Mouse (Mus musculus): ENCODE results near the gene Cdh22.

Cdh22 gene

GRCm38 (mm10) chr2:165153006-165153405, 81.6 kb downstream of the Cdh22 start:
- no peak for DNase-seq (ENCODE audit: low read depth)

DNA sequence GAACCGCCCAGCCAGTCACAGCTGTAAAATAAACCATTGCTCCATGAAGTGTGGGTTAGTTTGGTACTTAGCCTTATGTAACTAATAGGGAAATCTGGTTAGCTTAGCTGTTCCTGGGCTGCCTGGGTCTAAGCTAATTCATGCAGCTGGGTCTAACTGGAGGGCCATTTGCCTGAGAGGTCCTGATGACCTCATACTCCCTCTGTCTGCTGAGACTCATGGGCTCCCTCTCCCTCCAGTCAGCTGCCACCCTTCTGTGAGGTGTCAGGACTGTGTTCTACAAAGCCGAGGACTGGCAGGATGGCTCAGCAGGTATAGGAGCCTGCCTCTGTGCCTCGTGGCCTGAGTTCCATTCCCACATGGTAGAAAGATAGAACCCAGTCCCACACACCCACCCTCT, 84.9 kb downstream of the Cdh22 start:
- DNase-seq (ENCODE audit: low read depth), result no peak

DNA sequence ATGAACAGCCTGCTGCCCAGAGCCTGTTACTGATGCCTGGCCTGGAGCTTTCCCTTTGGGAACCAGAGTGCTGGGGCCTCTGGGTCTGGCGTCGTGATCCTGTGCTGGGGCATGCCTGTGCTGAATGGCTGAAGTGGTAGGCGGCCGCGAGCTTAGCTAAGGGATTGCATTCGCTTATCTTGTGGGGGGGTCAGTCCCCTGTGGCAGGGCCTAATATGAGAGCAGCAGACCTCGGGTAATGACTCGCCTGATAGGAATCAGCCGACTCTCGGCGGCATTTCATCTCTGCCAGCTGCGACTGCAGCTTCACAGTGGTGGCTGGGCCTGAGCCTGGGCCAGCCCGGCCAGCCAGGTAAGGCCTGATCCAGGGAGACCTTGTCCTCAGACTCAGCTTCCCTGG, 88.8 kb downstream of the Cdh22 start:
- no peak for DNase-seq (ENCODE audit: low read depth)

- DNase-seq (ENCODE audit: low read depth), result no peak
Measured at GRCm38 (mm10) chr2:165143487-165143886, 91.2 kb downstream of the Cdh22 start.

GRCm38 (mm10) chr2:165136049-165136448, 98.6 kb downstream of the Cdh22 start:
- no peak for DNase-seq (ENCODE audit: low read depth)

GRCm38 (mm10) chr2:165133566-165133965, 101.1 kb downstream of the Cdh22 start:
- no peak for DNase-seq (ENCODE audit: low read depth)

DNA sequence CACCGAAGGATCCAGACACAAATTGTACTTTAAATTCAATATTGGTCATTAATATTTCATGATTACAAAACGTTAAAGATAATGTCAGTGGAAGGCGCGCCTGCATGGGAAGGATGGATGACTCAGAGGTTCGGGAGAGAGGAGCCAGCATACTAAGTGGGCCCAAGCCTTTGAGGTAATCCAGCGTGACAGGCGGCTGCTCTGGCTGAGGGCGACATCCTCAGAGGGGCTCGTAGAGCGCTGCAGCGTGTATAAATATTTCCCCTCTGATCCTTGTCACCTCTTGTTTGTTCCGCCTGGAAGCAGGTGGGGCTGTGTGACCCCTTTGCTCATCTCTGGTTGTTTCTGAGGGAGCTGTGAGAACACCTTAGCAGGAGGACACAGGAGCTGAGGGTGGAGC, 103.2 kb downstream of the Cdh22 start:
- DNase-seq (ENCODE audit: low read depth), result no peak

- no peak for DNase-seq (ENCODE audit: low read depth)
Measured at GRCm38 (mm10) chr2:165129189-165129588, 105.5 kb downstream of the Cdh22 start.

GRCm38 (mm10) chr2:165126896-165127562, 107.6 kb downstream of the Cdh22 start:
- DNase-seq (ENCODE audit: low read depth), result no peak

DNA sequence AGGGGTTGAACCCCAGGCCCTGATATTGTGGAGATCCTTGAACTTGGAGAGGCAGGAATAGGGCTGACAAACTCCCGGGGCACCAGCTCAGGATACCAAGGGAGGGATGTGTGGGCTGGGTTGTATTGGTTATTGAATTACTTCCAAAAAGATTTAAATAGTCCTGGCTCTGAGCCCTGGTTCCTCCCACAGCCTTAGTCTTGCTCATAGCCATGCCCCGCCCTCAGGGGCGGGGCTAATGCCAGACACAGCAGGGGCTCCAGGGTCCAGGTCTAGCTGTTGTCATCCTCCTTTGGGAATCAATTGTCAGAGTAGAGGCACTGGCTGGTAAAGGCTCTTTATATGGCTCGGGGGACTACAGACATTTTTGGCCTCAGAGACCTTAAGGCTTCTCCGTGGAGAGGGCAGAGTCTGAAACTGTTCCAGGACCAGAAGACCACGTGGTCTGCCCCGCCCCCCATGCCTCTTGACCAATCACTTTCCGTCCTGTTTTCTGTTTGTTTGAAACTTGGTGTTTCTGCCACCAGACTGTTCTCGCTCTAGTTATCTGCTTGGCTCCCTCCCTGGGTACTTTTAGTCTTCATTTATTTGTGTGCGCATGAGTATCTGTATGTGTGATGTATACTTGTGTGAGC, 113.3 kb downstream of the Cdh22 start:
- no peak for DNase-seq (ENCODE audit: low read depth)

DNA sequence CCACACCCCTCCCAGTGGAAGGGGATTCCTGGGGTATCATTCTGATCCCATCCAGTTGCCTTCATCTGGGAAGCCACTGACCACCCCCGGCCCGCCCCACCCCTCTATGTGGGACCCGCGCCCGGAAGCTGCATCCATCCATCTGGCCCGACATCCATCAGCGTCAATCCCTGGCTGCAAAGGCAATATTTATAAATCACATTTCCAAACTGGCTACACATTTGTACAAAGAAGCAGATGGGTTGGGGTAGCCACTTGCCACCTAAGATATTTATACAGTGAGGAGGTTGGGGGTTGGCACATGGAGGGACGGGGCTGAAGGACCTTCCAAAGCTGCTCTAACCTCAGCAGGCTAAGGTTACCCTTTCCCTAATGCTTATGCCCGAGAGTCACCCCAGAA, 113.9 kb downstream of the Cdh22 start:
- no peak for DNase-seq (ENCODE audit: low read depth)

DNA sequence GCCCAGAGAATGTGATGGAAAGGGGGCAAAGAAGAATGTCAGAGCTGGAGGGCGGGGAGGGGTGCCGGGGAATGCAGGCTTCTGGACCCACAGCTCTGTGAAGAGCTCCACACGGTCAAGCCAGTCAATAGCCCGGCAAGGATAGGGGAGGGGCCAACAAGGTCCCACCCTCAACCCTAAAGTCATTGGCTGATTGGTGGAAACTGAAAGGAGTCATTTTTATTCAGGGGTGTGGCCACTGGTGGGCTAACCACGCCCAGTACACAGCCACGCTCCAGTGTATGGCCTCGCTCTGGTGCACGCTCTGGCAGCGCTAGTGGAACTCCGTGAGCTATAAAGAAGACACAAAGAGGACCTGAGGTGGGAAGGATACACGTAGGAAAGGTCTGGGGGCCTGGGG, 120.9 kb downstream of the Cdh22 start:
- no peak for DNase-seq (ENCODE audit: low read depth)

GRCm38 (mm10) chr2:165112149-165112548, 122.5 kb downstream of the Cdh22 start:
- peak; percentile 56 for DNase-seq (ENCODE audit: low read depth)

GRCm38 (mm10) chr2:165106585-165106984, 128.1 kb downstream of the Cdh22 start:
- DNase-seq (ENCODE audit: low read depth), result no peak

DNA sequence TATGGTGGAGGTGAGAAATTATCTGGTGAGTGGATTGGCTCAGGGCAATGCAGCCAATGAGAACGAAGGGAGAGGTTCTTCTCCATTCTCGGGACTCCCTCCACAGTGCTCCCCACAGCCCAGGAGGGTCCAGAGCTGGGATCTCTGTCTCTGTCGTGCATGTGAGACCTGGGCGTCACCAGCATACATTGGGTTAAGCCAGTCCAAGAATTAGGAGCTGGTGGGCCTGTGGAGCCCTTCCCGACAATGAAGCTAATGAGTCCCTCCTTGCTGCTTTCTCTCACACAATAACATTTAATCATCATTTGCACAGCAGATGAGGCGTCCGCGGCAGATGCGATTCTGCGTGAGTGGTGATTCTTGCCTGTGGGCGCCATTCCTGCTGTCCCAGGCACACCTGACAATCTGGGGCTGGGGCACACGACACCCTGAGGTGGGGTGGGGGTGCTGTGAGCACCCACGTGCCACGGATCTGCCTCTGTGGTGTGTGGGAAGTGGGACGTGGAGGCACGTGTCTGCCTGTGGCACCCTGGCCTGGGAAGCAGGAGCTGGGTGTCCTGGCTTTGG, 129.1 kb downstream of the Cdh22 start:
- DNase-seq (ENCODE audit: low read depth), result no peak

- no peak for DNase-seq (ENCODE audit: low read depth)
Measured at GRCm38 (mm10) chr2:165102920-165103319, 131.7 kb downstream of the Cdh22 start.

GRCm38 (mm10) chr2:165100749-165101148, 133.9 kb downstream of the Cdh22 start:
- no peak for DNase-seq (ENCODE audit: low read depth)

DNA sequence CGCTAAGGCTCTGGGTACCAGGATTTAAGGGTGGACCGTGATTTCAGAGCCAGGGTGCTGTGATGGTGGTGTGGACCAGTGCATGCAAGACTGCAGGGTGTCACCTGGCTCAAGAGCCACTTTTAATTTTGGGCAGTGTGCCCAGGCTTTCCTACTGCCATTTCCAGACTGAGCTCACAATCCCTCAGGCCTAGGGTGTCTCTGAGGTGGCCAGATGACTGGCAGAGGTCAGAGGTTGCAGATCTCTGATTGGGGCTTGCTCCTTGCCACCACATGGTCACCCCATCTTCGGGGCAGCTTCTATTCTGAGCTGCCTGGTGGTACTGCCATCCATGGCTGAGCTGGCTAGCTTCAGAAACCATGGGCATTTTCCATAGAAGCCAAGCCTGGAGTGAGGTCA, 135.8 kb downstream of the Cdh22 start:
- no peak for DNase-seq (ENCODE audit: low read depth)

- no peak for DNase-seq (ENCODE audit: low read depth)
Measured at GRCm38 (mm10) chr2:165096367-165096766, 138.3 kb downstream of the Cdh22 start.

GRCm38 (mm10) chr2:165092393-165092792, 142.3 kb downstream of the Cdh22 start:
- no peak for DNase-seq (ENCODE audit: low read depth)

GRCm38 (mm10) chr2:165091433-165091965, 143.2 kb downstream of the Cdh22 start:
- DNase-seq (ENCODE audit: low read depth), result no peak

GRCm38 (mm10) chr2:165090650-165091049, 144.0 kb downstream of the Cdh22 start, which contains the start of gene 1700025C18Rik:
Gene 1700025C18Rik, minus strand, starts transcription at chr2:165090750.
- DNase-seq (ENCODE audit: low read depth), result no peak

- no peak for DNase-seq (ENCODE audit: low read depth)
Measured at GRCm38 (mm10) chr2:165089470-165089869, 145.2 kb downstream of the Cdh22 start.

Measured in c-Kit-positive CD71-positive TER-119-negative erythroid progenitor cells, embryonic 14.5 days (primary cell).